Mouse (Mus musculus): Measurements from ENCODE around the gene Tmtc1. TPM values are rescaled to one million over a fixed set of nuclear protein-coding genes. Genes with fewer than 3 reads are reported as not detected.

The Tmtc1 gene
- polyA plus RNA-seq, 1 experiment from 2014 or later: not detected

DNA sequence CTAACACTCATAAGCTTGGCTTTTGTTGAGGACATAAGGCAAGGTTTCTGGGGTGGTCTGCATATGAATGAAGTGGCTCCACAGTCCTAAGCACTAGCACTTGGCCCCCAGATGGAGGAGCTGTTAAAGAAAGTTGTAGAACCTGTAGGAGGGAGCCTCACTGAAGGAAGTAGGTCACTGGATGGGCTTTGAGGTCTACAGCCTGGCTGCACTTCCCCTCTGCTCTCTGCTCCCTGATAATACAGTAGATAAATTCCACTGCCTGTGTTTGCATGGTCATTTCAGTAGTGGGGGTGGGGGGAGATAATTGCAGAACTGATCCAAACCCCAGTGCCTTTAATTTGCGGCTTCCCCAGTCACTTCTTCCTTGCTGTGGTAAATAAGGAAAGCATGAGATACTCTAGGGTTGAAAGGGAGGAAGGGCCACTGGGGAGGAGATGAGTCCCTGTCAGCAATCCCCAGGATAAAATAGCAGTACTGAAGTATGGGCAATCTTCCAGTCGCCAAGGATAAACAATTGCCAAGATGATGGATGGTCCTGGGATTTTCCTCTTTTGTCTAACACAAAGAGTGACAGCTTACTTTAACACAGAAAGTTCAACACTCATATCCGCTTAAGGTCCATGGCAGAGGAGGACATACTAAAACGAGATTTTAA lies 160.8 kb downstream of the Tmtc1 start:
- Histone ChIP-seq H3K79me2 (ENCODE audit: inconsistent target) (no peaks in the 10 kb centered on the region), H3K36me3 (ENCODE audit: inconsistent target) (no peaks in the 10 kb centered on the region), H3K4me3 (ENCODE audit: inconsistent target) (no peak overlapping the region), H3K27ac (no peak overlapping the region)
- 61% methylated on average over 4 of the region's 4 CpGs for WGBS (ENCODE audit: missing documents)

DNA sequence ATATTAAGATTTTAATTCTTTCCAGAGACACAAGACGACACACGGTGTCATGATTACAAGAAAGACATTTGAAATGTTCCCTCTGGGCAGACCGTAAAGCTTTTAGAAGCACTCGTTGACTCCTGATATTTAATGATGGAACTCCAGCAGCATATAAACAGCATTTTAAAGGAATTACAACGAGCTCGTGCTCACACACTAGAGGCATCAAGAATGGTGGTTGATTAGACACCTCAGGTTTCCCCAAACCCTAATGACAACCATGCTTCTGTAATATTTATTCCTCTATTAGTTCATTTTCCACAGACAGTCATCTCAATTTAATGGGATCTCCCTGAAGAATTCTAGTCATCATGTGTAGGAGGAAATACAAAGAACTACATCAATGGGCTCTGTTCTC lies 164.9 kb downstream of the Tmtc1 start:
- H3K79me2 ChIP-seq (ENCODE audit: inconsistent target): no peaks in the 10 kb centered on the region
- no peak overlapping the region for H3K27ac ChIP-seq
- H3K36me3 ChIP-seq (ENCODE audit: inconsistent target): no peaks in the 10 kb centered on the region
- 93% methylated on average over 6 of the region's 6 CpGs for WGBS (ENCODE audit: missing documents)
- H3K4me3 ChIP-seq (ENCODE audit: inconsistent target): no peak overlapping the region

DNA sequence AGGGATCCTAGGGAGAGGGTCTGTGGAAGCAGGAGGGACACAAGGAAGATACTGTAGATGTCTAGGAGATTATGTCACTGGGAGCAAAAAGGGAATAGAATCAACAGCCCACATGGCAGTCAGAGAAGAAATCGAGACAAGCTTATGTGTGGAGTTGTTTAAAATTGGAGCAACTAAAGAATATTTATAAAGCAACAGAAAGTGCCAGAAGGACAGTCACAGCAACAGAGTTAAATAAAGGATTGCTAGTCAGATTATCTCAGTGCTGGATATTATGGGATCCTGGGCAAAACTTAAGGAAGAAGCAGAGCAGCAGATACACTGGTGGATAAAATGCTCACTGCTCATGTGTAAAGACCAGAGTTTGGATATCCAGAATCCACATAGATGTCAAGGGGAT lies 167.8 kb downstream of the Tmtc1 start:
- no peak overlapping the region for H3K27ac ChIP-seq
- H3K36me3 ChIP-seq (ENCODE audit: inconsistent target): no peaks in the 10 kb centered on the region
- WGBS (ENCODE audit: missing documents): 100% methylated on average over 1 of the region's 1 CpGs
- no peaks in the 10 kb centered on the region for H3K79me2 ChIP-seq (ENCODE audit: inconsistent target)
- H3K4me3 ChIP-seq (ENCODE audit: inconsistent target): no peak overlapping the region

DNA sequence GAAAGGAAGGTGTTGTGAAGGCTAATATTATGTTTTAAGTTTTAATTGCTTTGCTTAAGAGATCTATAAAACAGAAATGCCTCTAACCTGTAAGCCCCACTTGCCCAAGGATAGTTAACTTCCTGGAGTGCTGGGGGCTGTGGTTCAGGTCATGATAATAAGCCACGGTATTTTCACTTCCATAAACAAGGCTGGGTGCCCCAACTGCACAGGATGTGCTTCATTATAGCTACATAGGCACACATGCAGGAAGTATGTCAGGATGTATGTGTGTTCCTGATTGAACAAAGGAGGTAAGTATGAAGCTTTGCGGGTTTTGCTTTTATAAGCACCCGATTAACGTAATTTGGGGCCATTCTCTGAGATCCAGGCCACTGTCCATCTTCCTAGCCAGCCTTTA lies 169.1 kb downstream of the Tmtc1 start:
- Histone ChIP-seq H3K36me3 (ENCODE audit: inconsistent target) (no peaks in the 10 kb centered on the region), H3K79me2 (ENCODE audit: inconsistent target) (no peaks in the 10 kb centered on the region), H3K27ac (no peak overlapping the region), H3K4me3 (ENCODE audit: inconsistent target) (no peak overlapping the region)
- WGBS (ENCODE audit: missing documents): 17% methylated on average over 4 of the region's 4 CpGs

DNA sequence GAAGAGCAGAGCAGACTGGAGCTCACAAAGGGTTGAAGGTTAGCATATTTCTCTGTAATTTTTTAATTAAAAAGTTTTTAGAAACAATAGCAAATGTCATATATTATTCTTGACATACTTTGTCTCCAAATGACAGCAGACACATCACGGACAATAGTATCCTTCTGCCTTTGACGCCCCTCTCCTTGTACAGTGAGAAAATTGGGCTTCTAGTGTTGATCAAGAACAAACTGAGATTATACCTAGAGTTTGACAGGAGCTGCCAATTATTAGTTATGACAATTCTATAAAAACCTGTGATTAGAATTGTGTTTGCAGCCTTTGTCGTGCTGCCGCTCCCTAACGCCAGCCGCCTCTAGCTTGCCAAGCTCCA lies 183.5 kb downstream of the Tmtc1 start:
- Histone ChIP-seq H3K27ac (no peak overlapping the region), H3K4me3 (ENCODE audit: inconsistent target) (no peak overlapping the region), H3K79me2 (ENCODE audit: inconsistent target) (no peaks in the 10 kb centered on the region), H3K36me3 (ENCODE audit: inconsistent target) (no peaks in the 10 kb centered on the region)
- WGBS (ENCODE audit: missing documents): 97% methylated on average over 6 of the region's 6 CpGs

DNA sequence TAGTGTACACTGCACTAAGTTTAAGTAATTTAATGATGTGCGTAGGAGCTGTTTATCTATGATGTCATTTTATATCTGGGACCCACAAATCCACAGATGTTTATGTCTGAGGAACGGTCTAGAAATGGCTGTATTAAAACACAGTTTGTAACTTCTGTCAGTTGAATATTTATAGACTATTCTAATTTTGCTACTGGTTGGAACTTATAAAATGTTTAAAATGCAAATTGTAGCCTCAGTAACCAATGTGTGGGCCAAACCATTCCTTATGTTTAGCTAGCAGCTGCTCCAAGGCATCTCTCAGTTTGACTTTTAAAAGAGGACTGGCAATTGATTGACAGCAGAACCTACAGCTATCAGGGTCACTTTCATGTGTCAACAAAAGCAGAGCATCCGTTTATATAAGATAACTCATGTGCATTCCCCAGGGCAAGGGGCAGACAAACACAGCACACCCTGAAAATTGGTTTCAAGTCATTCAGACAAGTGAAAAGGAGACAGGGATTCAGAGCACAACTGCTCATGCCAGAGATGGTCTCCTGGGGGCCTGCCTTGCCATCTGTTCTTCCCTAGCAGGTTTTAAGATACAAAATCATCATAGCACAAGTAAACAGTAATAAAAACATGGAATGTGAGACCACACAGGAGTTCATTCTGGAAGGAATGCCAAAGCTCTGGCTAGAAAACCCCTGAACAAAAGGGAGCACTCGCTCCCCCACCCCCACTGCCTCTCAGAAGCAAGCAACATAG lies 184.0 kb downstream of the Tmtc1 start:
- H3K27ac ChIP-seq: no peak overlapping the region
- 93% methylated on average over 4 of the region's 4 CpGs for WGBS (ENCODE audit: missing documents)
- H3K4me3 ChIP-seq (ENCODE audit: inconsistent target): no peak overlapping the region

DNA sequence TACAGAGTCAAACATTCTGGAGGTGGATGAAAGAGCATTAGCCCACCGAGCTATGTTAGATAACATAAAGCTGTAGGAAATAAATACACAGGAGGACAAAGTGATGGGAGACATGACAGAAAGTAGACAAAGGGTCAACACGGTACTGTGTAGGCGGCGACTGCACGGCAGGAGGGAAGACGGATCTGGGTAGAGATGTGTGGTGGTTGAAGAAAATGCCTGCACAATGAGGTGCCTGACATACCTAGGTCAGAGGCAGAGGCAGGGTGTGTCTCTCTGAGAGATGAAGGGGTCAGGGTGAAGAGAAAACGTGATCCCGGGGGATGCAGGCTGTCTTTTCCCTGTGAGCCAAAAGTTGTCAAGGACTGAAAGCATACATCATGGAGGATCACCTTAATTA lies 185.1 kb downstream of the Tmtc1 start:
- H3K27ac ChIP-seq: no peak overlapping the region
- H3K4me3 ChIP-seq (ENCODE audit: inconsistent target): no peak overlapping the region
- no peaks in the 10 kb centered on the region for H3K79me2 ChIP-seq (ENCODE audit: inconsistent target)
- 95% methylated on average over 7 of the region's 8 CpGs for WGBS (ENCODE audit: missing documents)
- no peaks in the 10 kb centered on the region for H3K36me3 ChIP-seq (ENCODE audit: inconsistent target)

More for the DNA sequence above, 184.0 kb downstream of the Tmtc1 start:
- Histone ChIP-seq H3K79me2 (ENCODE audit: inconsistent target) (no peaks in the 10 kb centered on the region), H3K36me3 (ENCODE audit: inconsistent target) (no peaks in the 10 kb centered on the region)

DNA sequence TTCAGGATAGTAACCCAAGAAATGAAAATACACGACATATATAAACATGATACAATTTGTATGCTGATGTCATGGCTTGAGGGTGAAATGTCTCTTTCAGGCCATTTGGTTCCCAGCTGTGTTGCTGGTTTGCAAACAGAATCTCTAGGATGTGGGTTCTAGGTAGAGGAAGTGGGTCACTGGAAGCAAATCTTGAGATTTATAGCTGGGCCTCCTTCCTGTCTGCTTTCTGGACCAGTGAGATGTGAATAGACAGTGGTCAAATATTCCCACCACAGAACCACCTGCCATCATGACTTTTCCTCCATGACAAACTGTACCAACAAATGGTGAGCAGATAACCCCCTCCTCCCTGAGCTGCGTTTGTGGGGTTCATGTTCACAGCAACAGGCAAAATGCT lies 186.4 kb downstream of the Tmtc1 start:
- no peak overlapping the region for H3K27ac ChIP-seq
- no peaks in the 10 kb centered on the region for H3K79me2 ChIP-seq (ENCODE audit: inconsistent target)
- H3K36me3 ChIP-seq (ENCODE audit: inconsistent target): no peaks in the 10 kb centered on the region
- no peak overlapping the region for H3K4me3 ChIP-seq (ENCODE audit: inconsistent target)
- WGBS (ENCODE audit: missing documents): 5% methylated on average over 2 of the region's 2 CpGs

DNA sequence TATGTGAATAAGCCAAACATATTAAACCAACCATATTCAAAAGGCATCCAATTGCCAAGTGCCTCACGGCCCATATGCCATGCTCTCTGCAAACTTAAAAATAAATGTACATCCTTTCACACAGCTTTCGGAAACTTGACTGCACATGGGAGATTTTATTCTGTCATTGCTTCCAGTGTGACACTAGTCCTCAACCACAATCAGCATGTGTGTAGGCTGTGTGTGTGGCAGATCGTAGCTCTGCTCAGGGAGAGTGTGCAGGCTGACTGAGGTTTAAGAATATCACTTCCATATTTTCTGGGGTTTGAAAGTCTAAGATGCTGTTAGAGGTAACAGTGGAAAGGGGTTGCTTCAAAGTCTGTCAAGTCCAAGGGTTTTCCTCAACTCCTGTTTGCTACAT lies 188.1 kb downstream of the Tmtc1 start:
- H3K79me2 ChIP-seq (ENCODE audit: inconsistent target): no peaks in the 10 kb centered on the region
- H3K27ac ChIP-seq: no peak overlapping the region
- H3K36me3 ChIP-seq (ENCODE audit: inconsistent target): no peaks in the 10 kb centered on the region
- H3K4me3 ChIP-seq (ENCODE audit: inconsistent target): no peak overlapping the region
- 85% methylated on average over 3 of the region's 3 CpGs for WGBS (ENCODE audit: missing documents)

DNA sequence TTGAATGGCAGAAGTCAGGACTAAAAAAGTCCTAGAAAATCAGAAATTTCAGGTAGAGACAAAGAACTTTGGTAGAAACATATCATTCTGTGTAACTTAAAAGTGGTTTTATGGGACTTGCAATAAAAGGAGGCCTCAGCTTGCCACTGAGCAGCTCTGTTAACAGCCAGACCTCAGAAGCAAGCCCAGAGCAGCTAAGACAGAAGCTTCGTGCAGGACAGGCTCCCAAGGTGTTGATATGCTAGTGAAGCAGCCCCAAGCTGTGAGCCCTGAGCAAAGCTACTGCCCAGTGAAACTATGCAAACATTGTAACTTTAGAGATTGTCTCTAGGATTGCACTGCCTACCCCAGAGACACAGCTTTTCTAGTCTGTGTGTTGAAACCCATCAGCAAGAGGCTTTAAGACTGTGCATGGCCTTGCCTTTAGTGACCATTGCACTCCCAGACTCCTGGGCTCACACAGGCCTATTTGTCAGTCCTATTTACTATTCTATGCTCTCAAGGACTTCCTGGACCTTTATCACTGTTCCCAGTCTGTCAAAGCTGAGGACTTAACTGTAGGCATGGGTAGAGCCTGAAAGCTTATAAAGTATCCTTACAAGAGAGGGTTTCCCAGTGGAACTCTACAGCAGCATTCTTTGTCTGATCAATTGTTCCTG lies 188.7 kb downstream of the Tmtc1 start:
- H3K36me3 ChIP-seq (ENCODE audit: inconsistent target): no peaks in the 10 kb centered on the region
- no peak overlapping the region for H3K27ac ChIP-seq
- no peak overlapping the region for H3K4me3 ChIP-seq (ENCODE audit: inconsistent target)
- 94% methylated on average over 1 of the region's 1 CpGs for WGBS (ENCODE audit: missing documents)
- H3K79me2 ChIP-seq (ENCODE audit: inconsistent target): no peaks in the 10 kb centered on the region

DNA sequence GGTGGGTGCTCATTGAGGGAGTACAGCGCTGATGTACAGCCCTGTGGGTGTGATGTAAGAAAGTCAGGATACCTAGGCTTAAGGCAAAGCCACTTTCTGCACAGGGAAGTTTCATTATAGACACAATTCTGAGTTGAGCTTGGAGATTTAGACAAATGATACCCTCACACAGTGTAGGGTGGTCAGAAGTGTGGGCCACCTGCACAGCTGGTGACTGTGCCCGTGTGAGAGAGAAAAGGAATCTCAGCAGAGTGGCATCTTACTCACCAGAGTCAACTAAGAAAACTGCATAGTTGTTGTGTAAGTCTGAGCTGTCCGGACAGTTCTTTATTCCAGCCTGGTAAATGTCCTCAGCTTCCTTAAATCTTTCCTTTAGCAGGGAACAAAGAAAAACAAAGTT lies 195.0 kb downstream of the Tmtc1 start:
- H3K79me2 ChIP-seq (ENCODE audit: inconsistent target): no peaks in the 10 kb centered on the region
- H3K27ac ChIP-seq: no peak overlapping the region
- no peaks in the 10 kb centered on the region for H3K36me3 ChIP-seq (ENCODE audit: inconsistent target)
- 65% methylated on average over 3 of the region's 3 CpGs for WGBS (ENCODE audit: missing documents)
- no peak overlapping the region for H3K4me3 ChIP-seq (ENCODE audit: inconsistent target)

DNA sequence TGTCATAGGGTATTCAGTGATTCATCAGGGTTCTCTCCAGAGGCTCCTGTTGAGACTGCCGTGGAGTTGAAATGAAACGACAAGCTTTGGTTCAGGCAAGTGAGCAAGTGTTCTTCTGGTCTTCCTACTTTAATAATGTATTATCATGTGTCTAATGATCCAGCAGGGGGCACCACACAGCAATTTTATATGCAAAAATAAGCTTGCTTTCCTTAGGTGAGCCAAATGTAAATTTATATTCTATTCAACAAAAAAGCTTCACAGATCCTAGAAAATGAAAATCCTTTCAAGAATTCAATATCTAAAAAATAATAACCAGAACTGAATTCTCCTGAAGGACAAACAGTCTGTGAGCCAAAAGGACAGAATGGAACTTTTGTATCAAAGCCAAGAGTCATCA lies 195.6 kb downstream of the Tmtc1 start:
- Histone ChIP-seq H3K27ac (no peak overlapping the region), H3K79me2 (ENCODE audit: inconsistent target) (no peaks in the 10 kb centered on the region), H3K36me3 (ENCODE audit: inconsistent target) (no peaks in the 10 kb centered on the region), H3K4me3 (ENCODE audit: inconsistent target) (no peak overlapping the region)
- 15% methylated on average over 2 of the region's 2 CpGs for WGBS (ENCODE audit: missing documents)

DNA sequence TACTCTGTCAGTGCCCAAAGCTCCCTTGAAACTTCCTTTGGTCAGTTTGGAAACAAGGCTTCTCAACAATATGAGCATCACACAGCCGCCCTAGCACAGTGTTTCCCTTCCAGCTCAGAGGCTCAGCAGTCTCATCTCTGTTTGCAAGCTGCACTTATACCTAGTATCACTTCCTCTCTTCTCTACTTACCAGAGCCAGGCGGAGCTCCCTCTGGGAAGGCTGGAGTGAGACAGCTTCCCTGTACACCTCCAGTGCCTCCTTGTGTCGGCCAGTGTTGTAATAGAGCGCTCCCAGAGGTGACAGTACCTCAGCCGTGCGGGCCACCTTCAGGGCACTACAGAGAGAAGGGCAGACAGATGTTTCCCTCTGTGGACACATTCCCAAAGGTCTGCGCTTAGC lies 197.6 kb downstream of the Tmtc1 start:
- Histone ChIP-seq H3K79me2 (ENCODE audit: inconsistent target) (no peaks in the 10 kb centered on the region), H3K27ac (no peak overlapping the region), H3K4me3 (ENCODE audit: inconsistent target) (no peak overlapping the region), H3K36me3 (ENCODE audit: inconsistent target) (no peaks in the 10 kb centered on the region)
- WGBS (ENCODE audit: missing documents): 58% methylated on average over 7 of the region's 7 CpGs

DNA sequence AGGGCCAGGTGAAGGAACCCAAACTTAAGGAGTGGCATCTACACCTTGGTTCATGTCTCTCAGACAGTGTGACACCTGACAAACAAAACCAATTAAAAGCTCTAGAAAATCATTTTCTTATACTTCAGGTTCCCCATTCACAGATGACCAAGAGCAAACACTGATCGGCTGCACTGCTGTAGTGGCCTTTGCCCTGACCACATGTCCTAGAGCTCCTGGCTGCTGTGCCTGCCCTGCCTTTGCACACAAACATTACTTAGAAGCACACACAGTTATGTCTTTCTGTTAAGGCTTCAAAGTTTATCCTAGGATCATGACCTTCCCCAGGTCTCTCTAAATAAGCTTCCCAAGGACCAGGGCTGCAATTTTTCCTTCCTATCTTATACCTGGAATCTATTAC lies 199.4 kb downstream of the Tmtc1 start:
- H3K79me2 ChIP-seq (ENCODE audit: inconsistent target): no peaks in the 10 kb centered on the region
- H3K27ac ChIP-seq: no peak overlapping the region
- WGBS (ENCODE audit: missing documents): 92% methylated on average over 1 of the region's 1 CpGs
- no peak overlapping the region for H3K4me3 ChIP-seq (ENCODE audit: inconsistent target)
- no peaks in the 10 kb centered on the region for H3K36me3 ChIP-seq (ENCODE audit: inconsistent target)

DNA sequence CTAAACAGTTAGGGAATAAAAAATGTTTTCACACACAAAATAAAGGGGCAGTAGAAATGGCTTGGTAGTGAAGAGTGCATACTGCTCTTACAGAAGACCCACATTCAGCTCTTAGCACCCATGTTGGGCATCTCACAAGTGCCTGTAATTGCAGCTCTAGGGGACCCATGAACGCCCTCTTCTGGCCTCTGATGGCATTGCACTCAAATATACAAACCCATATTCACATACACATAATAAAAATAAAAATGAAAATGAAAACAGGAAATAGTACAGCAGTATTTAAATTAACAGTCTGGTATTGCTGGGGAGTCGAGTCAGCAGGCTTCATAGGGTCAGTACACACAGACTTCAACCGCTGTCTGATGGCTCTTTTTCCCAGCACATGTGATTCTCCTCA lies 201.9 kb downstream of the Tmtc1 start:
- no peak overlapping the region for H3K27ac ChIP-seq
- WGBS (ENCODE audit: missing documents): 68% methylated on average over 3 of the region's 3 CpGs
- H3K4me3 ChIP-seq (ENCODE audit: inconsistent target): no peak overlapping the region
- H3K79me2 ChIP-seq (ENCODE audit: inconsistent target): no peaks in the 10 kb centered on the region
- H3K36me3 ChIP-seq (ENCODE audit: inconsistent target): no peaks in the 10 kb centered on the region

All from macrophage (primary cell).